Comparison of ENCODE assay signal across 1 mouse cellular context in the genomic region with DNA sequence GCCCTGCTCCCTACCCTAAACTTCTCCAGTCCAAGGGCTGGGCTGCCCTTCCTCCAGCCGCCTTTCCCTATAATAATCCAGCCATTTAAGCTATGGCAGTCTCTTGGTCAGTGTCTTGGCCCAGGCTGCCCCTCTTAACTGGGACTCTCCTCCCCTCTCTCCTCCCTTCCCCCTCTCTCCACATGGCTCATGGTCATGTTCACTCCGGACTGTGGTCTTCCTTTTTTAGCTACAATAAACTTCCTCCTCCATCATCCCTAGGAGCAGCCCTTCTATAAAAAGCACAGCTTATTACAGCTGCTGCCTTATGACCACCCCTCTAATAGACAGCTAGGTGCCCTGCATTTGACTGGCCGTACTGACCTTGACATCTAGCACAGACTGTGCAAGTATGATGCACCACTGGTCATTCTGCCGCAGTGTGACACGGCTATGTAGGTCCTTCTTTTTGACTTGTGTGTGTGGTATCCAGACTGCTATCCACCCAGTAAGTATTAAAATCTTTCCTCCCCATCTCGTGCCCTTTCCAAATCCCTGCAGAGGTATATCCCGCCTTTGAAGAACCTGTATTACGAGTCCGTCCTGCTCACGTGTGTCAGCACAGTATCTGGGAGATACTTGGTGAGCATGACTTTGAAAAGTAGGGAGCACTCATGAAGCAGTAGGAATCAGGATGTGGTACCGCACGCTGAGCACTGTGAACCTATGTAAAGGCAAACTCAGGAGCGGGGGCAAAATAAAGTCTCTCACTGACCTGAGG.
TF ChIP-seq lines count a peak whose summit lies in the region.

No protein-coding gene starts in this region.

TF ChIP-seq in CH12.LX, 34 proteins besides CTCF, POLR2A, EP300 and RAD21:
- TF ChIP-seq SMC3 (IDR thresholded peaks at IDR 0.05; ENCODE audit: low read depth, low read length), result no peak
- no peak for TF ChIP-seq TBP (conservative IDR thresholded peaks at IDR 0.05; ENCODE audit: low read depth, low read length)
- no peak for TF ChIP-seq CHD2 (IDR thresholded peaks at IDR 0.05; ENCODE audit: low read length)
- no peak for TF ChIP-seq NELFE (IDR thresholded peaks at IDR 0.05; ENCODE audit: low read depth, low read length)
- TF ChIP-seq ETS1 (conservative IDR thresholded peaks at IDR 0.05; ENCODE audit: low read depth, low read length), result no peak
- TF ChIP-seq USF2 (conservative IDR thresholded peaks at IDR 0.05; ENCODE audit: low read depth, low read length), result no peak
- no peak for TF ChIP-seq POLR2AphosphoS2 (IDR thresholded peaks at IDR 0.05; ENCODE audit: low read depth, low read length)
- no peak for TF ChIP-seq E2F4 (IDR thresholded peaks at IDR 0.05; ENCODE audit: insufficient replicate concordance, low read depth, low read length)
- no peak for TF ChIP-seq MYC (IDR thresholded peaks at IDR 0.05; ENCODE audit: low read depth, low read length)
- TF ChIP-seq NRF1 (IDR thresholded peaks at IDR 0.05; ENCODE audit: low read depth, low read length), result no peak
- no peak for TF ChIP-seq MAZ (IDR thresholded peaks at IDR 0.05; ENCODE audit: low read depth, low read length)
- TF ChIP-seq RCOR1 (conservative IDR thresholded peaks at IDR 0.05; ENCODE audit: low read depth, low read length), result no peak
